ENCODE assay signal across 1 mouse cellular context in genomic region chr11:116808811-116809395, GRCm38 (mm10).
TF ChIP-seq lines count a peak whose summit lies in the region.

No protein-coding gene starts in this region.

TF ChIP-seq in MEL, 35 proteins besides CTCF, POLR2A, EP300 and RAD21:
- TF ChIP-seq NELFE (IDR thresholded peaks at IDR 0.05; ENCODE audit: low read depth, low read length) (no peak), TBP (IDR thresholded peaks at IDR 0.05; ENCODE audit: low read depth, low read length) (peak; percentile 78)
